Comparison of ENCODE assay signal across 11 mouse cellular contexts in genomic region chr1:184335281-184335680, GRCm38 (mm10).
A peak's percentile ranks its signal among the peaks of the same experiment; 100 is the strongest.
DNase-seq lines count a peak whose midpoint lies in the region; ATAC-seq and TF ChIP-seq lines count a peak whose summit lies in the region.
"Had no signal": no experiment of that assay in that cellular context is flagged by ENCODE, and none has a peak within 500 bp of the region (broad histone marks: within the 10 kb centered on the region; RNA-seq: fewer than 3 reads in every experiment).

No protein-coding gene starts in this region.

- no peak overlapping the region for H3K4me3 ChIP-seq in cerebellum, adult 2 months (replicated peaks; ENCODE audit: insufficient read depth, low read depth, low read length)
- H3K4me3 ChIP-seq in kidney, embryonic 16.5 days (ENCODE audit: low read length): no peak overlapping the region
- H3K4me3 ChIP-seq: forebrain, embryonic 15.5 days; midbrain, embryonic 12.5 days had no signal

- no peak for TF ChIP-seq POLR2A in cerebellum, adult 2 months (IDR thresholded peaks at IDR 0.05; ENCODE audit: borderline replicate concordance, insufficient read depth, low read length)

- H3K4me1 ChIP-seq in cerebellum, adult 2 months (ENCODE audit: control insufficient read depth, insufficient read depth, low read length): no peaks in the 10 kb centered on the region; the same call in 1 of the 2 replicates
- no peaks in the 10 kb centered on the region for H3K4me1 ChIP-seq in kidney, embryonic 16.5 days (ENCODE audit: insufficient read depth, low read length)

- ATAC-seq in cerebellum, adult (ENCODE audit: insufficient number of reproducible peaks, low FRiP score, low TSS enrichment): no peak
- ATAC-seq in kidney, embryonic 16.5 days (ENCODE audit: low FRiP score, low TSS enrichment): 0 out of 2 replicates have a peak, but pooled peaks have one; percentile 35
- no peak for ATAC-seq in Patski
- ATAC-seq in megakaryocyte, adult 5-6 weeks (ENCODE audit: poor library complexity, severe bottlenecking): no peak
- ATAC-seq: forebrain, embryonic 15.5 days had no signal

- POLR2A ChIA-PET in Patski (lab: Charles Lee): no interaction called here

- H3K27ac ChIP-seq in cerebellum, adult 2 months (ENCODE audit: insufficient read depth, low read length): no peak overlapping the region
- no peak overlapping the region for H3K27ac ChIP-seq in kidney, embryonic 16.5 days (ENCODE audit: low read length)
- H3K27ac ChIP-seq: forebrain, embryonic 15.5 days; midbrain, embryonic 12.5 days had no signal

- DNase-seq in cerebellum, adult 2 months: peak; percentile 20 to 28
- DNase-seq in kidney, adult 11 months: no peak
- peak; percentile 33 for DNase-seq in Patski (ENCODE audit: low read depth, low spot score)
- peak; percentile 60 to 69 for DNase-seq in kidney, postnatal 4 days
- no peak for DNase-seq in natural killer cell, adult 2 months (ENCODE audit: low spot score in 2 of 2)
- DNase-seq: right cerebral cortex, adult 18-20 months had no signal

- H3K27me3 ChIP-seq in cerebellum, adult 2 months (ENCODE audit: control insufficient read depth, insufficient read depth, low read length): no peaks in the 10 kb centered on the region; the same call in 1 of the 2 replicates
- no peaks in the 10 kb centered on the region for H3K27me3 ChIP-seq in kidney, embryonic 16.5 days (ENCODE audit: insufficient read depth, low read length)
- no peaks in the 10 kb centered on the region for H3K27me3 ChIP-seq in Patski
- H3K27me3 ChIP-seq: forebrain, embryonic 15.5 days; midbrain, embryonic 12.5 days had no signal

- no peak for TF ChIP-seq CTCF in cerebellum, adult 2 months (IDR thresholded peaks at IDR 0.05; ENCODE audit: borderline replicate concordance, insufficient read depth, low read depth, low read length)
- TF ChIP-seq CTCF in Patski (IDR thresholded peaks at IDR 0.05): no peak

- in situ Hi-C loops in Patski (cut with MboI; ENCODE audit: low pct_unique_long_range_greater_than_20kb): no loop called here

- no peaks in the 10 kb centered on the region for H3K9me3 ChIP-seq in kidney, embryonic 16.5 days (ENCODE audit: low read length)
- H3K9me3 ChIP-seq: forebrain, embryonic 15.5 days; midbrain, embryonic 12.5 days had no signal

- no peak overlapping the region for H3K4me2 ChIP-seq in kidney, embryonic 16.5 days (replicated peaks; ENCODE audit: low read depth, low read length)
- H3K4me2 ChIP-seq: forebrain, embryonic 15.5 days; midbrain, embryonic 12.5 days had no signal

- no peaks in the 10 kb centered on the region for H3K36me3 ChIP-seq in kidney, embryonic 16.5 days (ENCODE audit: insufficient read depth, low read length)
- H3K36me3 ChIP-seq: forebrain, embryonic 15.5 days; midbrain, embryonic 12.5 days had no signal

- H3K9ac ChIP-seq in kidney, embryonic 16.5 days (replicated peaks; ENCODE audit: low read length): no peak overlapping the region
- H3K9ac ChIP-seq: forebrain, embryonic 15.5 days; midbrain, embryonic 12.5 days had no signal

- 14% methylated on average over 6 of the region's 6 CpGs for WGBS in cerebellum, adult 2 months
- WGBS in kidney, embryonic 16.5 days: 26% methylated on average over 6 of the region's 6 CpGs

- CTCF ChIA-PET in Patski (lab: Charles Lee): no interaction called here

Comparison
In these comparisons a context has a peak if more than half of its experiments do, and no peak if none do; other contexts are left out.
1. DNase-seq: peak in cerebellum, adult 2 months (2 of 2), Patski (single experiment) and kidney, postnatal 4 days (2 of 2); none in kidney, adult 11 months (single experiment) and natural killer cell, adult 2 months (0 of 2).